Mouse (Mus musculus): ENCODE measurements around the gene Oat. TPM values are rescaled to one million over a fixed set of nuclear protein-coding genes. Genes with fewer than 3 reads are reported as not detected.

Oat gene
- polyA plus RNA-seq, 1 experiment, result 51.4 TPM

GRCm38 (mm10) chr7:132615346-132615745, 39.1 kb upstream of the Oat start:
- Histone ChIP-seq H3K4me1 (replicated peaks; ENCODE audit: control insufficient read depth, insufficient read depth, low read length) (peaks cover 6% of the 10 kb centered on the region; the same call in 1 of the 2 replicates), H3K27ac (ENCODE audit: control insufficient read depth, insufficient read depth, low read length) (no peak overlapping the region), H3K27me3 (ENCODE audit: control insufficient read depth, insufficient read depth, low read length) (no peaks in the 10 kb centered on the region), H3K4me3 (ENCODE audit: control insufficient read depth, insufficient read depth, low read length) (no peak overlapping the region), H3K36me3 (ENCODE audit: control insufficient read depth, insufficient read depth, low read length) (no peaks in the 10 kb centered on the region)
- TF ChIP-seq CTCF (IDR thresholded peaks at IDR 0.05; ENCODE audit: borderline replicate concordance, control insufficient read depth, extremely low read depth, insufficient read depth, low read length, poor library complexity) (no peak), POLR2A (IDR thresholded peaks at IDR 0.05; ENCODE audit: control insufficient read depth, extremely low read depth, insufficient read depth, low read length, poor library complexity) (no peak)
- no peak for DNase-seq
- 40% methylated on average over 3 of the region's 3 CpGs for WGBS

- 98% methylated on average over 8 of the region's 8 CpGs for WGBS
- peaks cover 6% of the 10 kb centered on the region; the same call in 1 of the 2 replicates for H3K4me1 ChIP-seq (replicated peaks; ENCODE audit: control insufficient read depth, insufficient read depth, low read length)
- TF ChIP-seq POLR2A (IDR thresholded peaks at IDR 0.05; ENCODE audit: control insufficient read depth, extremely low read depth, insufficient read depth, low read length, poor library complexity), result no peak
- no peak for TF ChIP-seq CTCF (IDR thresholded peaks at IDR 0.05; ENCODE audit: borderline replicate concordance, control insufficient read depth, extremely low read depth, insufficient read depth, low read length, poor library complexity)
- H3K4me3 ChIP-seq (ENCODE audit: control insufficient read depth, insufficient read depth, low read length), result no peak overlapping the region
- H3K27ac ChIP-seq (ENCODE audit: control insufficient read depth, insufficient read depth, low read length), result no peak overlapping the region
- H3K27me3 ChIP-seq (ENCODE audit: control insufficient read depth, insufficient read depth, low read length), result no peaks in the 10 kb centered on the region
- H3K36me3 ChIP-seq (ENCODE audit: control insufficient read depth, insufficient read depth, low read length), result no peaks in the 10 kb centered on the region
- no peak for DNase-seq
Observed at GRCm38 (mm10) chr7:132611530-132611929, 35.3 kb upstream of the Oat start.

- no peak within 1 kb of the TSS for H3K27ac ChIP-seq (ENCODE audit: control insufficient read depth, insufficient read depth, low read length)
- 8% methylated on average over 44 of the region's 44 CpGs for WGBS
Observed at GRCm38 (mm10) chr7:132610468-132611318, 34.5 kb upstream of the Oat start, which contains the start of gene Lhpp. Gene Lhpp, plus strand, starts transcription at chr7:132610638.

GRCm38 (mm10) chr7:132608316-132609020, 32.3 kb upstream of the Oat start:
- no peaks in the 10 kb centered on the region for H3K36me3 ChIP-seq (ENCODE audit: control insufficient read depth, insufficient read depth, low read length)
- DNase-seq, result no peak
- H3K4me1 ChIP-seq (replicated peaks; ENCODE audit: control insufficient read depth, insufficient read depth, low read length), result peaks cover 2% of the 10 kb centered on the region; the same call in 1 of the 2 replicates
- no peak overlapping the region for H3K4me3 ChIP-seq (ENCODE audit: control insufficient read depth, insufficient read depth, low read length)
- H3K27me3 ChIP-seq (ENCODE audit: control insufficient read depth, insufficient read depth, low read length), result no peaks in the 10 kb centered on the region; the same call in 1 of the 2 replicates
- 94% methylated on average over 4 of the region's 4 CpGs for WGBS
- no peak overlapping the region for H3K27ac ChIP-seq (ENCODE audit: control insufficient read depth, insufficient read depth, low read length)
- no peak for TF ChIP-seq POLR2A (IDR thresholded peaks at IDR 0.05; ENCODE audit: control insufficient read depth, extremely low read depth, insufficient read depth, low read length, poor library complexity)

More at GRCm38 (mm10) chr7:132610468-132611318, 34.5 kb upstream of the Oat start, which contains the start of gene Lhpp:
- Histone ChIP-seq H3K36me3 (ENCODE audit: control insufficient read depth, insufficient read depth, low read length) (no peaks in the 10 kb centered on the region), H3K4me3 (ENCODE audit: control insufficient read depth, insufficient read depth, low read length) (peak within 1 kb of the TSS; percentile 96), H3K27me3 (ENCODE audit: control insufficient read depth, insufficient read depth, low read length) (no peaks in the 10 kb centered on the region; the same call in 1 of the 2 replicates), H3K4me1 (replicated peaks; ENCODE audit: control insufficient read depth, insufficient read depth, low read length) (peaks cover 6% of the 10 kb centered on the region; the same call in 1 of the 2 replicates)
- DNase-seq, result peak; percentile 69
- TF ChIP-seq POLR2A (IDR thresholded peaks at IDR 0.05; ENCODE audit: control insufficient read depth, extremely low read depth, insufficient read depth, low read length, poor library complexity), result 0 out of 2 replicates have a peak, but pooled peaks have one; percentile 28
- TF ChIP-seq CTCF (IDR thresholded peaks at IDR 0.05; ENCODE audit: borderline replicate concordance, control insufficient read depth, extremely low read depth, insufficient read depth, low read length, poor library complexity), result no peak

- H3K36me3 ChIP-seq (ENCODE audit: control insufficient read depth, insufficient read depth, low read length), result no peaks in the 10 kb centered on the region
- H3K4me1 ChIP-seq (replicated peaks; ENCODE audit: control insufficient read depth, insufficient read depth, low read length), result peaks cover 2% of the 10 kb centered on the region; the same call in 1 of the 2 replicates
- H3K27ac ChIP-seq (ENCODE audit: control insufficient read depth, insufficient read depth, low read length), result no peak overlapping the region
- DNase-seq, result no peak
- H3K27me3 ChIP-seq (ENCODE audit: control insufficient read depth, insufficient read depth, low read length), result peaks cover 4% of the 10 kb centered on the region
- TF ChIP-seq CTCF (IDR thresholded peaks at IDR 0.05; ENCODE audit: borderline replicate concordance, control insufficient read depth, extremely low read depth, insufficient read depth, low read length, poor library complexity) (no peak), POLR2A (IDR thresholded peaks at IDR 0.05; ENCODE audit: control insufficient read depth, extremely low read depth, insufficient read depth, low read length, poor library complexity) (no peak)
- WGBS, result 15% methylated on average over 5 of the region's 5 CpGs
- H3K4me3 ChIP-seq (ENCODE audit: control insufficient read depth, insufficient read depth, low read length), result no peak overlapping the region
Observed at GRCm38 (mm10) chr7:132605689-132606088, 29.5 kb upstream of the Oat start.

GRCm38 (mm10) chr7:132604720-132605119, 28.5 kb upstream of the Oat start:
- Histone ChIP-seq H3K4me1 (replicated peaks; ENCODE audit: control insufficient read depth, insufficient read depth, low read length) (peaks cover 2% of the 10 kb centered on the region), H3K4me3 (ENCODE audit: control insufficient read depth, insufficient read depth, low read length) (no peak overlapping the region), H3K27ac (ENCODE audit: control insufficient read depth, insufficient read depth, low read length) (no peak overlapping the region), H3K27me3 (ENCODE audit: control insufficient read depth, insufficient read depth, low read length) (peaks cover 4% of the 10 kb centered on the region), H3K36me3 (ENCODE audit: control insufficient read depth, insufficient read depth, low read length) (no peaks in the 10 kb centered on the region)
- 95% methylated on average over 4 of the region's 4 CpGs for WGBS
- DNase-seq, result no peak
- no peak for TF ChIP-seq POLR2A (IDR thresholded peaks at IDR 0.05; ENCODE audit: control insufficient read depth, extremely low read depth, insufficient read depth, low read length, poor library complexity)
- no peak for TF ChIP-seq CTCF (IDR thresholded peaks at IDR 0.05; ENCODE audit: borderline replicate concordance, control insufficient read depth, extremely low read depth, insufficient read depth, low read length, poor library complexity)

Data from thymus, adult 2 months (tissue).